Mouse (Mus musculus) erythroblast, embryonic 14.5 days (primary cell): ENCODE data around the gene Rhoh.

Experiments
- GATA1 ChIP-seq: IDR thresholded peaks from 2 replicates; pipeline ENCODE4 v1.6.1; 2012; ENCODE audit warnings: low read length, inconsistent platforms, mixed read lengths
- TAL1 ChIP-seq: IDR thresholded peaks from 3 replicates; pipeline ENCODE4 v1.6.1; 2012; ENCODE audit warnings: low read length, inconsistent platforms, mixed read lengths

DNA sequence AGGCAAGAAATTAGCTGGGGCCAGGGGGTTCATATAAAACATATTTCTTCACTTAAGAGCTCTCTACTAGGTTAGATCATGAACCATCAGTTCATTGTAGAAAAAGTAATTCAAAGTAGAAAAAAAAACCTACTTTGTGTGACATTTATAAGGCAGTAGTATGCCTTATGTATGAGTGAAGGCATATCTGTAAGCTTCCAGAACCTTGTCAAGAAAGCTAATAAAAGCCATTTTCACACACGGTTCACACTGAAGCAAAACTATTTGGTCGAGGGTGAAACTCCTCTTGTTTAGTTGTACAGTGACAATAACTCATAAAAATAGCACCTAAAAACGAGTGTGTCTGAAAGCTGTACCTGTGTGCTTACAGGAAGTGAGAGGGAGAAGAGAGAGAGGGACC lies 5.4 kb upstream of the Rhoh start:
- TF ChIP-seq GATA1 = no peak
- TF ChIP-seq TAL1 = no peak
